Mouse (Mus musculus) brain, embryonic 14.5 days (tissue): ENCODE measurements around the gene A030005K14Rik.

Source experiments
- CTCF ChIP-seq: fragments of 200-500 bp; IDR thresholded peaks from 2 replicates; pipeline ENCODE4 v1.5.1; 2012; ENCODE audit warnings: inconsistent platforms, mild to moderate bottlenecking, moderate library complexity, borderline replicate concordance; ENCODE audit not compliant: insufficient read depth, insufficient read length; ENCODE audit errors: extremely low read depth
- POLR2A ChIP-seq: fragments of 200-500 bp; IDR thresholded peaks from 2 replicates; pipeline ENCODE4 v1.6.1; 2012; ENCODE audit warnings: mild to moderate bottlenecking, inconsistent platforms, borderline replicate concordance; ENCODE audit not compliant: poor library complexity, insufficient read depth, insufficient read length, severe bottlenecking; ENCODE audit errors: extremely low read depth

DNA sequence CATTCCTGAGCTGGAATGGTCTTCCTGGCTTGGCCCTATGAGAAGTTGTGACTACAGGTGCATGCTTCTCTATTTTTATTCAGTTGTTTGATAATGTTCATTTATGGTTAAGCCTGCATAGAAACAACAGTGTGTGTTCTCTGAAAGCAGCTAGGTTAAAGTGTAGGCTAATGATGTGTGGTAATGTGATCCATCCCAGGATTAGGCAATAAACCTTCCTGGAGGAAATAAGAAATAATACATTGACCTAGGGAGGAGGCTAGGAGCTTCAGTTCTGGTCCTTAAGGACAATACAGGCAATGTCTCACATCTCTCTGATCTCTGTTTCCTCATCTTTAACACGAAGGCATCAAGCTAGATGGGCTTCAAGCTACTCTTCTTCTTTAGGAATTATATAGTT, 46.3 kb upstream of the A030005K14Rik start:
- no peak for TF ChIP-seq POLR2A
- no peak for TF ChIP-seq CTCF
